Mouse (Mus musculus) midbrain, postnatal 0 days (tissue): ENCODE results near the gene Pigt. TPM values are rescaled to one million over a fixed set of nuclear protein-coding genes. Genes with fewer than 3 reads are reported as not detected.
A peak's percentile ranks its signal among the peaks of the same experiment; 100 is the strongest.

Experiments
- ATAC-seq: fragments of 200-750 bp; cut with Nextera tagmentation; 2 replicates; pipeline ENCODE4 v1.8.0; 2017; ENCODE audit warnings: moderate number of reproducible peaks, mild to moderate bottlenecking, moderate TSS enrichment, moderate library complexity; ENCODE audit not compliant: low FRiP score
- DNase-seq: peaks from one replicate; pipeline ENCODE4 v3.0.0-alpha.2; 2015; ENCODE audit warnings: low spot score
- H3K27ac ChIP-seq: fragments of 300-500 bp; sonication (generic); 2 replicates; pipeline ENCODE4 v1.5.1; 2014; ENCODE audit warnings: low read depth, mild to moderate bottlenecking, low read length, mixed read lengths
- H3K27me3 ChIP-seq: fragments of 300-500 bp; sonication (generic); 2 replicates; pipeline ENCODE4 v1.6.1; 2014; ENCODE audit warnings: low read length, control low read depth, mixed read lengths; ENCODE audit not compliant: insufficient read depth
- H3K36me3 ChIP-seq: fragments of 300-500 bp; sonication (generic); 2 replicates; pipeline ENCODE4 v1.6.1; 2014; ENCODE audit warnings: low read length, control low read depth, mixed read lengths; ENCODE audit not compliant: insufficient read depth
- H3K4me1 ChIP-seq: fragments of 300-500 bp; sonication (generic); 2 replicates; pipeline ENCODE4 v1.6.1; 2014; ENCODE audit warnings: mild to moderate bottlenecking, control low read depth, antibody characterized with exemption, low read length, mixed read lengths; ENCODE audit not compliant: insufficient read depth
- H3K4me2 ChIP-seq: fragments of 300-500 bp; sonication (generic); 2 replicates; pipeline ENCODE4 v1.6.1; 2014; ENCODE audit warnings: low read depth, mild to moderate bottlenecking, low read length, mixed read lengths; ENCODE audit not compliant: poor library complexity, severe bottlenecking
- H3K4me3 ChIP-seq: fragments of 300-500 bp; sonication (generic); 2 replicates; pipeline ENCODE4 v1.5.1; 2014; ENCODE audit warnings: low read depth, mild to moderate bottlenecking, low read length, moderate library complexity
- H3K9ac ChIP-seq: fragments of 300-500 bp; sonication (generic); replicated peaks from 2 replicates; pipeline ENCODE4 v1.6.1; 2014; ENCODE audit warnings: mild to moderate bottlenecking, low read length, moderate library complexity, mixed read lengths; ENCODE audit not compliant: poor library complexity, severe bottlenecking
- H3K9me3 ChIP-seq: fragments of 300-500 bp; sonication (generic); 2 replicates; pipeline ENCODE4 v1.6.1; 2016; ENCODE audit warnings: low read length, control low read depth
- CTCF ChIP-seq: IDR thresholded peaks from 2 replicates; pipeline ENCODE4 v1.5.1; 2016; ENCODE audit warnings: antibody characterized with exemption, mild to moderate bottlenecking
- WGBS: fragments of 180-500 bp; shearing (Covaris S2); extraction: QIAGEN DNeasy Blood & Tissue Kit; methylation state at CpG from one replicate; pipeline ENCODE4 v1.1.7; 2014; 5-methylcytosine and 5-hydroxymethylcytosine counted together
- polyA plus RNA-seq: library from polyadenylated mRNA; unstranded; fragments of >200 nt; fragmentation: Nextera tagmentation; extraction: Ambion mirVana; gene quantifications from 2 replicates; pipeline ENCODE4 v1.2.1, GENCODE M21; 2015
- total RNA-seq: library from RNA; depleted of rRNA; stranded (reverse); fragments of >200 nt; gene quantifications from 2 replicates; pipeline ENCODE4 v1.2.3, GENCODE M21; 2014

The Pigt gene
- total and polyA plus RNA-seq, 2 experiments from 2014 or later, result 126 TPM

DNA sequence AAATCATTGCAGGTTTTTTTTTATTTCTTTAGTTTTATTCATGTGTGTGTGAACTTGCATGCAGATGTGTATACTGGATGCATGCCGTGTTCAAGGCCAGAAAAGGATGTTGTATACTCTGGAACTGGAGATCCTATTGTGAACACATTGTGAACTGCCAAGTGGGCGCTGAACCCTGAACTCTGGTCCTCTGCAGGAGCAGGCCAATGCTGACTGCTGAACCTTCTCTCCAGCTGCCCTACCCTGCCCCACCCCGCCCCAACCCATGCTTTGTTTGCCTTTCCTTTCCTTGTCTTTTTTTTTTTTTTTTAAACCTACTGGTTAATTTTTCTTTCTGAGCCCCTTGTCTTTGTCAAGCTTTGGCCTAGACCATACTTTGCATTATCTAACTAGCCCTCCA, 17.6 kb downstream of the Pigt start:
- ATAC-seq (no peak), DNase-seq (no peak)
- WGBS, result 76% methylated on average over 3 of the region's 3 CpGs
- Histone ChIP-seq H3K4me3 (no peak overlapping the region), H3K27ac (no peak overlapping the region), H3K4me2 (no peak overlapping the region), H3K9ac (no peak overlapping the region), H3K36me3 (no peaks in the 10 kb centered on the region), H3K4me1 (no peaks in the 10 kb centered on the region), H3K27me3 (no peaks in the 10 kb centered on the region; the same call in 1 of the 2 replicates), H3K9me3 (no peaks in the 10 kb centered on the region)
- no peak for TF ChIP-seq CTCF

DNA sequence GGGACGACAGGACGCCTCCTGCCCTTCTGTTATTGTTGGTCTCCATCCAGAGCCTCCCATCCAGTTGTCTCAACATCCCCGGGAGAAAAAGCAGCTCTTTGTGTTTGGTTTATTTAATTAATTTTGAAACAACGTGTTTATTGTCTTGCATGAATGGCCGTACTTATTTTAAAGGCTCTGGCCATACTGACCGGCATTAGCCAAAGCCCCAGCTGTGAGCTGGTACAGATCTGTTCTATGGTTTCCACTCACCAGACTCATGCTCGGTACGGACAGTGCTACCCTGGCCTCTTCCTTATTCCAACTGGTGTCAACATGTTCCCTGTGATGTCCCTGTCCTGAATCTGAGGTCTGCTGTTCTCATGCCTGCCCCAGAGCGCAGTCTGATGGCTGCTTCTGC, 18.6 kb downstream of the Pigt start:
- H3K36me3 ChIP-seq, result no peaks in the 10 kb centered on the region
- no peak overlapping the region for H3K27ac ChIP-seq
- WGBS, result 83% methylated on average over 9 of the region's 9 CpGs
- no peak overlapping the region for H3K4me2 ChIP-seq
- no peaks in the 10 kb centered on the region; the same call in 1 of the 2 replicates for H3K27me3 ChIP-seq
- no peak for ATAC-seq
- H3K4me1 ChIP-seq, result no peaks in the 10 kb centered on the region
- H3K9me3 ChIP-seq, result no peaks in the 10 kb centered on the region
- no peak for DNase-seq
- no peak overlapping the region for H3K4me3 ChIP-seq
- TF ChIP-seq CTCF, result no peak
- H3K9ac ChIP-seq, result no peak overlapping the region

DNA sequence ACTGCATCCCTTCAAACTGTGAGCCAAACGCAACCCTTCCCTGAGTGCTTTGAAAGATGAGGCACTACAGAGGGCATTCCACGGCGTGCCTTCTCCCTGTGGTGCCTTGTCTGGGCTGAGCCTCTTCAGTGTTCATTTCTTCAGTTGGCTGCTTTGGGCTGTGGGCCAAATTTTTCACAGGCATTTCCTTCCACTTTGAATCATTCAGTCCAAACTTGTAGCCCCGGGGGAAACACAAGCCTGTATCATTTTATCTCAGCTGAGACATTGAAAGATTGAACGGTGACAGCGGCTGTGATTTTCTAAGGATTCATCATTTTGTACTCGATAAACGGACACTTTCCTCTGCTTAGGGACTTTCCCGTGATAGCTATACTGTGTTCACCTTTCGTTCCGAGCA, 19.3 kb downstream of the Pigt start:
- ATAC-seq, result no peak
- 87% methylated on average over 11 of the region's 11 CpGs for WGBS
- no peak overlapping the region for H3K4me3 ChIP-seq
- no peak for DNase-seq
- H3K4me1 ChIP-seq, result no peaks in the 10 kb centered on the region
- H3K36me3 ChIP-seq, result no peaks in the 10 kb centered on the region
- H3K4me2 ChIP-seq, result no peak overlapping the region
- TF ChIP-seq CTCF, result no peak
- no peaks in the 10 kb centered on the region for H3K9me3 ChIP-seq
- H3K27ac ChIP-seq, result no peak overlapping the region
- no peaks in the 10 kb centered on the region; the same call in 1 of the 2 replicates for H3K27me3 ChIP-seq
- no peak overlapping the region for H3K9ac ChIP-seq

DNA sequence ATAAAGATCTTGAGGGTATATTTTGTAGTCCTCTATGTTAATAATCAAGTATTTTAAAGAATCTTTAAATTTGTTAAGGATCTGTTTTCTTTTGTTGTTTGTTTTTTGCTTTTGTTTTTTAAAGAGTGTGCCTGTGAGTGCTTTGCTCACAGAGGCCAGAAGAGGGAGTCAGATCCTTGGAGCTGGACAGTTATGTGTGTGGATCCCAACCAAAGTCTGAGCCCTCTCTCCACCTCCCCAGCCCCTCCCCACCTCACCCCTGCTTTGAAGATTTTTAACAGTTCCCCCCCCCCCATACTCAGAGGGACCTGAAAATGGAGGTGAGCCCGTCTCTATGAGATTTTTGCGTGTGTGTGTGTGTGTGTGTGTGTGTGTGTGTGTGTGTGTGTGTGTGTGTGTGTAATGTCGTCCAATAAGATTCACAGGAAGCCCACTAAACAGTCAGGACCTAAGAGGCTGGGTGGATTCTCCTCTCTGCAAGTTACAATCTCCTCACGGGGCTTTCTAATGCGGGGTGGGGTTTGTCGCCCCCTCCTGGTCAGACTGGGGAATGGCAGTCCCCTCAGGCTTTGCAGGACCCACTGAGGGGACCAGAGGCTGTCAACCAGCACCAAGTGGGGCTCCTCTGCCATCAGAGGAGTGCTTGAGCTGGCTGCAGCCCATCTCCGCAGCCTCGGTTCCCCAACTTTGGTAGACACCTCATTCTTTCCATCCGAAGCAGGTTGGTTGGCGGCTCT, 20.3 kb downstream of the Pigt start:
- no peak overlapping the region for H3K4me2 ChIP-seq
- H3K9ac ChIP-seq, result no peak overlapping the region
- 0 out of 2 replicates have a peak, but pooled peaks cover 2% of the 10 kb centered on the region for H3K9me3 ChIP-seq
- H3K27me3 ChIP-seq, result no peaks in the 10 kb centered on the region; the same call in 1 of the 2 replicates
- 33% methylated on average over 10 of the region's 10 CpGs for WGBS
- TF ChIP-seq CTCF, result peak; percentile 69
- ATAC-seq (no peak), DNase-seq (no peak)
- no peak overlapping the region for H3K4me3 ChIP-seq
- H3K36me3 ChIP-seq, result no peaks in the 10 kb centered on the region
- no peaks in the 10 kb centered on the region for H3K4me1 ChIP-seq
- no peak overlapping the region for H3K27ac ChIP-seq

DNA sequence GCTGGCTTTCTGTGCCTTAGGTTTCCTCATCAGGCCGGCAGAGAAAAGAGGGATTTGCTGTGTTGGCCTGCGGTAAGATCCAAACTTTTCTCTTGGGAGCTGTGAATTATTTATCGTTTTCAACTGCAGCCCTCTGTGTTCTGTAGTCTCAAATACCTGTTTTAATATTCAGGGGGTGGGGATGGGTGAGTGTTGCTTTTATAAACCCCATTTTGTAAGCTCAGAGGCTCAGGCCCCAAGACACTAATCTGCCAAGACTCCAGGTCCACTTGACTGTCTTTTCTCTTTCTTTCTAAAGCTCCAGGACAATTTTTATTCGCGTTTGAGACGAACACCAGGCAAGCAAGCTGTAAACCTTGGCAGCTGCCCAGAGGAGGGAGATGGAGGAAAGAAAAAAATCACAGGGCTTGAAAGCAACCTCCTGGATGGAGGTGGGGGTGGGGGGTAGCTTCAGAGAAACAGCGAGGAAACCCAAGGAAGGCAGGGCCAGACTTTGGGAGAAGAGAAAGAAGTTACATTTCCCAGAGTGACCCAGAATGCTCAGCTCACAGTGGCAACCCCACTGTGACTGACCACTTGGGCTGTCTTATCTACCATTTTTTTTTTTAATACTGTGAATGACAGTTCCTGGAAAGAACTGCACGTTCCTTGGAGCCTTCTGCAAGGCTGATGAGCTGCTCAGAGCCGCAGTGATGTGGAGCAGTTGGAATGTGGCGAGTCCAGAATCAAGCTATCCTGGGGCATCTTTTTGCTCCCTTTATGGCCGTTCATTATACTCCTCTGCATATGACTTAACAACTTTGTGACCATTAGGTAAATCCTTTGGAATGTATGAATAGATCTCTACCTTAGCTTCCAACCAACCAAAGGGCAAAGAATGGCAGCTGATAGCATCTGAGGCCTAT, 21.2 kb downstream of the Pigt start:
- no peak overlapping the region for H3K4me2 ChIP-seq
- H3K36me3 ChIP-seq, result no peaks in the 10 kb centered on the region
- H3K4me3 ChIP-seq, result no peak overlapping the region
- H3K9ac ChIP-seq, result no peak overlapping the region
- ATAC-seq (no peak), DNase-seq (no peak)
- H3K4me1 ChIP-seq, result no peaks in the 10 kb centered on the region
- H3K9me3 ChIP-seq, result 0 out of 2 replicates have a peak, but pooled peaks cover 3% of the 10 kb centered on the region
- no peak for TF ChIP-seq CTCF
- no peaks in the 10 kb centered on the region; the same call in 1 of the 2 replicates for H3K27me3 ChIP-seq
- H3K27ac ChIP-seq, result no peak overlapping the region
- WGBS, result 52% methylated on average over 11 of the region's 11 CpGs

DNA sequence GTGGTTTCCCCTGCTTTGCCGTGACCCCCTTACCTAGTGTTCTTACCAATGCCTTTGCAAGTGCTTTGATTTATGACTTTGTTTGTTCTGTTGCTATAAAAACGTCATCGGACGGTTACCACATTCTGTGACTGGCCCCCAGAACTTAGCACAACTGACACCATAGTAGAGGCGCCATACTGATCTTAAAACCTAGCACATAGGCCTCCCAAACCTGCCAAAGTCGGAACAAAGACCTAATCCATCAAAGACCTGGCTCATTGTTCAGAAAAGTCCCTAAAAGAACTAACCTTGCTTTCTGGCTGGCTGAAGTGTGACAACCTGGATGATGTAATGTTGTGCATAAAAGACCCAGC, 21.8 kb downstream of the Pigt start:
- Histone ChIP-seq H3K9ac (no peak overlapping the region), H3K36me3 (no peaks in the 10 kb centered on the region), H3K4me1 (no peaks in the 10 kb centered on the region), H3K27me3 (no peaks in the 10 kb centered on the region), H3K4me3 (no peak overlapping the region), H3K9me3 (0 out of 2 replicates have a peak, but pooled peaks cover 3% of the 10 kb centered on the region), H3K27ac (no peak overlapping the region), H3K4me2 (no peak overlapping the region)
- WGBS, result 79% methylated on average over 6 of the region's 6 CpGs
- no peak for TF ChIP-seq CTCF
- no peak for DNase-seq
- no peak for ATAC-seq
